Mouse (Mus musculus): Measurements from ENCODE around the gene Map7. TPM values are rescaled to one million over a fixed set of nuclear protein-coding genes. Genes with fewer than 3 reads are reported as not detected.

Map7 gene
- 10.0 and 11.2 TPM in 2 replicates for polyA plus RNA-seq (2015; fragmentation: Nextera tagmentation; extraction: Ambion mirVana)

- WGBS, result 4% methylated on average over 51 of the region's 51 CpGs
These were observed at the start of gene Map7 for GRCm38 (mm10) chr10:20148130-20148772. Map7 (plus strand) TSS chr10:20148471.

GRCm38 (mm10) chr10:20101456-20101855, 46.8 kb upstream of the Map7 start:
- no peak overlapping the region for H3K4me3 ChIP-seq (ENCODE audit: low read length)
- WGBS, result 96% methylated on average over 6 of the region's 6 CpGs
- no peak for ATAC-seq

More at GRCm38 (mm10) chr10:20148130-20148772, at the start of gene Map7:
- H3K4me1 ChIP-seq (ENCODE audit: control insufficient read depth, insufficient read depth, low read depth, low read length), result peaks cover 8% of the 10 kb centered on the region
- peak within 1 kb of the TSS; percentile 94 for H3K4me2 ChIP-seq (ENCODE audit: low read length)
- no peaks in the 10 kb centered on the region for H3K9me3 ChIP-seq (ENCODE audit: control insufficient read depth, low read length)
- H3K36me3 ChIP-seq (ENCODE audit: control insufficient read depth, insufficient read depth, low read length), result no peaks in the 10 kb centered on the region
- peak within 1 kb of the TSS; percentile 61 for H3K4me3 ChIP-seq (ENCODE audit: low read length)
- peak within 1 kb of the TSS; percentile 75 for H3K9ac ChIP-seq (ENCODE audit: low read depth, low read length)
- H3K27ac ChIP-seq (ENCODE audit: low read depth, low read length), result peak within 1 kb of the TSS; percentile 29; the same call in 1 of the 2 replicates
- peak; percentile 12; the same call in 1 of the 2 replicates for ATAC-seq
- peaks cover 24% of the 10 kb centered on the region for H3K27me3 ChIP-seq (replicated peaks; ENCODE audit: control insufficient read depth, insufficient read depth, low read length)

GRCm38 (mm10) chr10:20104271-20104931, 43.9 kb upstream of the Map7 start:
- no peaks in the 10 kb centered on the region for H3K9me3 ChIP-seq (ENCODE audit: control insufficient read depth, low read length)
- H3K4me1 ChIP-seq (ENCODE audit: control insufficient read depth, insufficient read depth, low read depth, low read length), result no peaks in the 10 kb centered on the region
- H3K4me3 ChIP-seq (ENCODE audit: low read length), result no peak overlapping the region
- WGBS, result 73% methylated on average over 8 of the region's 8 CpGs
- no peak overlapping the region for H3K27ac ChIP-seq (ENCODE audit: low read depth, low read length)
- no peaks in the 10 kb centered on the region; the same call in 1 of the 2 replicates for H3K36me3 ChIP-seq (ENCODE audit: control insufficient read depth, insufficient read depth, low read length)
- no peak overlapping the region for H3K4me2 ChIP-seq (ENCODE audit: low read length)
- H3K9ac ChIP-seq (ENCODE audit: low read depth, low read length), result no peak overlapping the region
- no peak for ATAC-seq
- H3K27me3 ChIP-seq (replicated peaks; ENCODE audit: control insufficient read depth, insufficient read depth, low read length), result no peaks in the 10 kb centered on the region

More at GRCm38 (mm10) chr10:20101456-20101855, 46.8 kb upstream of the Map7 start:
- Histone ChIP-seq H3K27ac (ENCODE audit: low read depth, low read length) (no peak overlapping the region), H3K9ac (ENCODE audit: low read depth, low read length) (no peak overlapping the region), H3K4me2 (ENCODE audit: low read length) (no peak overlapping the region), H3K4me1 (ENCODE audit: control insufficient read depth, insufficient read depth, low read depth, low read length) (no peaks in the 10 kb centered on the region), H3K9me3 (ENCODE audit: control insufficient read depth, low read length) (no peaks in the 10 kb centered on the region), H3K36me3 (ENCODE audit: control insufficient read depth, insufficient read depth, low read length) (no peaks in the 10 kb centered on the region; the same call in 1 of the 2 replicates), H3K27me3 (replicated peaks; ENCODE audit: control insufficient read depth, insufficient read depth, low read length) (no peaks in the 10 kb centered on the region)

GRCm38 (mm10) chr10:20105575-20105974, 42.7 kb upstream of the Map7 start:
- Histone ChIP-seq H3K4me2 (ENCODE audit: low read length) (no peak overlapping the region), H3K27ac (ENCODE audit: low read depth, low read length) (no peak overlapping the region), H3K36me3 (ENCODE audit: control insufficient read depth, insufficient read depth, low read length) (no peaks in the 10 kb centered on the region), H3K9me3 (ENCODE audit: control insufficient read depth, low read length) (no peaks in the 10 kb centered on the region), H3K27me3 (replicated peaks; ENCODE audit: control insufficient read depth, insufficient read depth, low read length) (no peaks in the 10 kb centered on the region), H3K4me3 (ENCODE audit: low read length) (no peak overlapping the region), H3K4me1 (ENCODE audit: control insufficient read depth, insufficient read depth, low read depth, low read length) (no peaks in the 10 kb centered on the region), H3K9ac (ENCODE audit: low read depth, low read length) (no peak overlapping the region)
- 81% methylated on average over 4 of the region's 4 CpGs for WGBS
- no peak for ATAC-seq

DNA sequence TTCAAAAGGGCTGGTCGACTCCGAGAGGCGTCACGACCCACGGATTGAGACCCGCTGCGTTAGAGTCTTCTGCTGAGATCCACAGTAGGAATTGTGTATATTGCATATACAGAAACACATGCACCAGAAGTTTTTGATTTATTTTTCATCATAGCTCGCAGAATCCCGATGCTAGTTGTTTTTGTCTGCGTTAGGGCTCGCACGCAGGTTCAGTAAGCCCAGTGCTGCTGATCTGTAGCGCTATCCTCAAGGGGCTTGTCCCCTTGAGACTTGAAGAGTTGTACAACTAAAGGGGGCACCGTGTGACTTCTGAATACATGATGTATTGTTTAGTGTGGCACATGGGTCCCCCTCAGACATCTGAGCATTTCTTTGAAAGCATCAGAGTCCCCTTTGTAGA, 41.2 kb upstream of the Map7 start:
- Histone ChIP-seq H3K27ac (ENCODE audit: low read depth, low read length) (no peak overlapping the region), H3K9me3 (ENCODE audit: control insufficient read depth, low read length) (no peaks in the 10 kb centered on the region), H3K27me3 (replicated peaks; ENCODE audit: control insufficient read depth, insufficient read depth, low read length) (no peaks in the 10 kb centered on the region), H3K9ac (ENCODE audit: low read depth, low read length) (no peak overlapping the region), H3K4me1 (ENCODE audit: control insufficient read depth, insufficient read depth, low read depth, low read length) (no peaks in the 10 kb centered on the region), H3K4me2 (ENCODE audit: low read length) (no peak overlapping the region), H3K36me3 (ENCODE audit: control insufficient read depth, insufficient read depth, low read length) (no peaks in the 10 kb centered on the region), H3K4me3 (ENCODE audit: low read length) (no peak overlapping the region)
- WGBS, result 92% methylated on average over 14 of the region's 14 CpGs
- ATAC-seq, result no peak

DNA sequence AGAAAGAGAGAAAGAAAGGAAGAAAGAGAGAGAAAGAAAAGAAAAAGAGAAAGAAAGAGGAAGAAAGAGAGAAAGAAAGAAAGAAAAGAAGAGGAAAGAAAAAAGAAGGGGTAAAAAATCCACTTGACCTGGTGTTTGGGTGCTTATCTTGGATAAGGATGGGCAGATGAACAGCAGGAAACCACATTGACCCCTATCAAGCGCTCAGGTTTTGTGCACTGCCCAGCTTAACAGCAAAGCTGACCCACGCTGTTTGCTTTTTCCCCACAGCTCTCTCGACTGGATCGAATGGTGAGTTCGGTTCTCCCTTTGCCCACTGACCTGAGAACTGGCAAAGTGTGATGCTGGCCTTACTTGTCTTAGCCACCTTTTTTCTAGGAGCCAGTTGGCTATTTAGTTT, 36.8 kb upstream of the Map7 start:
- no peak overlapping the region for H3K9ac ChIP-seq (ENCODE audit: low read depth, low read length)
- H3K4me1 ChIP-seq (ENCODE audit: control insufficient read depth, insufficient read depth, low read depth, low read length), result no peaks in the 10 kb centered on the region
- WGBS, result 98% methylated on average over 5 of the region's 5 CpGs
- no peaks in the 10 kb centered on the region for H3K36me3 ChIP-seq (ENCODE audit: control insufficient read depth, insufficient read depth, low read length)
- no peaks in the 10 kb centered on the region for H3K9me3 ChIP-seq (ENCODE audit: control insufficient read depth, low read length)
- H3K27ac ChIP-seq (ENCODE audit: low read depth, low read length), result no peak overlapping the region
- H3K4me3 ChIP-seq (ENCODE audit: low read length), result no peak overlapping the region
- no peaks in the 10 kb centered on the region for H3K27me3 ChIP-seq (replicated peaks; ENCODE audit: control insufficient read depth, insufficient read depth, low read length)
- no peak for ATAC-seq
- no peak overlapping the region for H3K4me2 ChIP-seq (ENCODE audit: low read length)

GRCm38 (mm10) chr10:20112026-20112973, 36.0 kb upstream of the Map7 start:
- Histone ChIP-seq H3K27ac (ENCODE audit: low read depth, low read length) (no peak overlapping the region), H3K27me3 (replicated peaks; ENCODE audit: control insufficient read depth, insufficient read depth, low read length) (no peaks in the 10 kb centered on the region), H3K9me3 (ENCODE audit: control insufficient read depth, low read length) (no peaks in the 10 kb centered on the region), H3K36me3 (ENCODE audit: control insufficient read depth, insufficient read depth, low read length) (no peaks in the 10 kb centered on the region), H3K4me2 (ENCODE audit: low read length) (no peak overlapping the region), H3K4me3 (ENCODE audit: low read length) (no peak overlapping the region), H3K4me1 (ENCODE audit: control insufficient read depth, insufficient read depth, low read depth, low read length) (no peaks in the 10 kb centered on the region), H3K9ac (ENCODE audit: low read depth, low read length) (no peak overlapping the region)
- ATAC-seq, result no peak
- 82% methylated on average over 18 of the region's 18 CpGs for WGBS

DNA sequence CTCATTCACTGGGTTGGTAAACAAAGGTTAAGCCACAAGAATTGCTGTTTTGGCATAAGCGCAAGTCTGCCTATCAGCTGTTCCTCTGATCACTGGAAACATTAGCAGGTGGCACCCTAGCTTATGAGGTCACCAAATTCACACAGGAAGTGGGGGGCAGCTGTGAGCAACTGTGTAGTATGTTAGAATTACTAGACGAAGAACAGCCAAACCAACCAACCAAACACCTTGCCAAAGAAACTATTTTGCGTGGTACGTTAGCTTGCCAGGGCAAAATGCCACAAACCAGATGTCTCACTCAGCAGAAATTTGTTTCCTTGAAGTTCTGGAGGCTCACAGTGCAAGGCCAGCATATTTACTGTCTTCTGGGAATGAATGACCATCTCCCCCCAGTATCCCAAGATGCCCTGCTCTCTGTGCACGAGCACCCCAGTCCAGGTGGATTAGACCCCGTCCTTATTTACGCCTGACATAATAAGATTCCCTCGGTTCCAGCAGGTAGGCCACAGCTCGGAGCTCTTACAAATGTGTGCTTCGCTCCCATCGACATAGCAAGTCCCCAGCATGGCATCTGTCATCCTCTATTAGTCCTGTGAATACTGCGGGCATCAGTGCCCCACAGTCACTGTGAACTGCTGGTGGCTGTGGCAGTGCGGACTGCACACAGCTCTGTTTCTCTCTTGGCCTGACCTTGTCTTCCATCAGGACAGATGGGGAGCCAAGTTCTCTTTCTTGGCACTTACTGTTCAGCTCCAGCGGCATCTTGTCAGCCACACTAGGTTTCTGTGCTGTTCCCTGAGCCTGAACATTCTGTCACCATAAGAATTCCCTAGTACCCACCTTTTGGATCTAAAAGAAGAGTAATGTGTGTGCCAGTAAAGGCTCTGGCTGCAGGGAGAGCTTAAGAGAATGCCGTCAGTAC, 28.5 kb upstream of the Map7 start:
- 80% methylated on average over 15 of the region's 15 CpGs for WGBS
- peak overlapping the region; percentile 18; the same call in 1 of the 2 replicates for H3K27ac ChIP-seq (ENCODE audit: low read depth, low read length)
- H3K36me3 ChIP-seq (ENCODE audit: control insufficient read depth, insufficient read depth, low read length), result no peaks in the 10 kb centered on the region
- H3K4me3 ChIP-seq (ENCODE audit: low read length), result no peak overlapping the region
- H3K4me2 ChIP-seq (ENCODE audit: low read length), result no peak overlapping the region
- H3K27me3 ChIP-seq (replicated peaks; ENCODE audit: control insufficient read depth, insufficient read depth, low read length), result no peaks in the 10 kb centered on the region
- H3K9ac ChIP-seq (ENCODE audit: low read depth, low read length), result no peak overlapping the region
- H3K9me3 ChIP-seq (ENCODE audit: control insufficient read depth, low read length), result no peaks in the 10 kb centered on the region
- H3K4me1 ChIP-seq (ENCODE audit: control insufficient read depth, insufficient read depth, low read depth, low read length), result 0 out of 2 replicates have a peak, but pooled peaks cover 4% of the 10 kb centered on the region
- no peak; the same call in 1 of the 2 replicates for ATAC-seq

Data from hindbrain, embryonic 16.5 days (tissue).